Mouse (Mus musculus): ENCODE measurements around the gene Nkiras2. TPM values are rescaled to one million over a fixed set of nuclear protein-coding genes. Genes with fewer than 3 reads are reported as not detected.

The Nkiras2 gene
- polyA plus RNA-seq (2015; fragmentation: Nextera tagmentation; extraction: Ambion mirVana), result 18.1 and 19.7 TPM in 2 replicates

DNA sequence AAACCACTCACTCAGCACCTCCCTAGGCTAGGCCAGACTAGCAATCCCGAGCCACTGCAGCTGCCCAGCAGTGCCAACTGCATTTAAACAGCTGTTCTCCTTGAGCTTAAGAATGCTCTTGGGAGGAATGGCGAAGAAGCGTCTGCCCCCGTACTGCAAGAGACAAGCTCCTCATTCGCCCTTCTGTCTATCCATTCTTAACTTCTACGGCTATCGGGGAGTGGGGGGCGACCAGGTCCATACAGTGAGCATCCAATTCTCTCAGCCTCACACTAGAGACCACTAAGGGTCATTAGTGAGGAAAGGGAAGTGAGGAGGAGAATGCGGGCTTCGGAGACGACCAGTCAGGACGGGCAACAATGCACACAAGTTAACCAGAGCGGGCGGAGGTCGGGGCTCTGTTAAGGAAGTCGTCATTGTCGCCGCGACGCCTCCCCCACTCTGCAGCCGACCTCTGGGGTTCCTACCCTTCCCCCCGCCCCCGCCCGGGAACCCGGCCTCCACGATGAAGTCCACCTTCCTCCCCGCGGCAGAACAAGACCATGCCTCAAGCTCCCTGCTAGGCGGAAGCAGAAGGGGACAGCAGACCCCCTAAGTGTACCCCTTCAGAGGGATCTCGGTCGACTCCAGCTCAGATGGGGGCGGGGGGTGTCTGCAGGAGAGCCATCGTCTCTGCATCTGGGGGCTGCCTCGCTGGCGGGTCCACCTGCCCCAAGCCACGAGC, at the start of gene Nkiras2:
Gene Nkiras2, plus strand, starts transcription at position 484 of the 724 bp plus-strand sequence.
- peak; percentile 49 for ATAC-seq (ENCODE audit: low read depth)
- Histone ChIP-seq H3K4me1 (ENCODE audit: control insufficient read depth, low read depth, low read length) (peaks cover 33% of the 10 kb centered on the region), H3K27me3 (ENCODE audit: control insufficient read depth, insufficient read depth, low read depth, low read length) (no peaks in the 10 kb centered on the region), H3K9me3 (replicated peaks; ENCODE audit: control insufficient read depth, low read length) (no peaks in the 10 kb centered on the region), H3K36me3 (ENCODE audit: control insufficient read depth, insufficient read depth) (no peaks in the 10 kb centered on the region), H3K9ac (ENCODE audit: low read depth, low read length) (peak within 1 kb of the TSS; percentile 90), H3K27ac (ENCODE audit: low read length) (peak within 1 kb of the TSS; percentile 81), H3K4me2 (ENCODE audit: low read depth, low read length) (peak within 1 kb of the TSS; percentile 90), H3K4me3 (ENCODE audit: low read depth, low read length) (peak within 1 kb of the TSS; percentile 95)
- WGBS (ENCODE audit: insufficient replicate concordance), result under 1% methylated on average over 35 of the region's 36 CpGs

DNA sequence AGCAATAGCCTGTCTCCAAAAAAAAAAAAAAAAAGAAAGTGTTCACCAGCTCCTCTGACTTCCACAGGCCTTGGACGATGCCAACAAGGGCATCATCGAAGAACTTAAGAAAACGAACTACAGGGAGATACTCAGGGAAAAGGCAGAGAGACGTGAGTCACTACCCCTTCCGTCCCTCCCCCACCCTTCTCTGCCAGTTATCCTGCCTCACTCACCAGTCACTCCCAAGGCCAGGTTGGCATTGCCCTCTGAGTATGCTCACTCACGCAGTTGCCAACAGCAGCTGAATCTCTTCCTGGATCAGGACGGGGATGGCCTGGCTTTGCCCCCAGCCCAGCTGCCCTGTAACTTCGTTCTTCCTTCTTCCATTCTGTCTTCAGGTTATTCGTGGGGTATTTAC, 49.3 kb upstream of the Nkiras2 start:
- Histone ChIP-seq H3K9me3 (replicated peaks; ENCODE audit: control insufficient read depth, low read length) (no peaks in the 10 kb centered on the region), H3K4me2 (ENCODE audit: low read depth, low read length) (no peak overlapping the region), H3K36me3 (ENCODE audit: control insufficient read depth, insufficient read depth) (no peaks in the 10 kb centered on the region), H3K9ac (ENCODE audit: low read depth, low read length) (no peak overlapping the region), H3K4me1 (ENCODE audit: control insufficient read depth, low read depth, low read length) (peaks cover 12% of the 10 kb centered on the region), H3K27ac (ENCODE audit: low read length) (no peak overlapping the region), H3K27me3 (ENCODE audit: control insufficient read depth, insufficient read depth, low read depth, low read length) (no peaks in the 10 kb centered on the region), H3K4me3 (ENCODE audit: low read depth, low read length) (no peak overlapping the region)
- 47% methylated on average over 9 of the region's 9 CpGs for WGBS (ENCODE audit: insufficient replicate concordance)
- ATAC-seq (ENCODE audit: low read depth), result no peak

DNA sequence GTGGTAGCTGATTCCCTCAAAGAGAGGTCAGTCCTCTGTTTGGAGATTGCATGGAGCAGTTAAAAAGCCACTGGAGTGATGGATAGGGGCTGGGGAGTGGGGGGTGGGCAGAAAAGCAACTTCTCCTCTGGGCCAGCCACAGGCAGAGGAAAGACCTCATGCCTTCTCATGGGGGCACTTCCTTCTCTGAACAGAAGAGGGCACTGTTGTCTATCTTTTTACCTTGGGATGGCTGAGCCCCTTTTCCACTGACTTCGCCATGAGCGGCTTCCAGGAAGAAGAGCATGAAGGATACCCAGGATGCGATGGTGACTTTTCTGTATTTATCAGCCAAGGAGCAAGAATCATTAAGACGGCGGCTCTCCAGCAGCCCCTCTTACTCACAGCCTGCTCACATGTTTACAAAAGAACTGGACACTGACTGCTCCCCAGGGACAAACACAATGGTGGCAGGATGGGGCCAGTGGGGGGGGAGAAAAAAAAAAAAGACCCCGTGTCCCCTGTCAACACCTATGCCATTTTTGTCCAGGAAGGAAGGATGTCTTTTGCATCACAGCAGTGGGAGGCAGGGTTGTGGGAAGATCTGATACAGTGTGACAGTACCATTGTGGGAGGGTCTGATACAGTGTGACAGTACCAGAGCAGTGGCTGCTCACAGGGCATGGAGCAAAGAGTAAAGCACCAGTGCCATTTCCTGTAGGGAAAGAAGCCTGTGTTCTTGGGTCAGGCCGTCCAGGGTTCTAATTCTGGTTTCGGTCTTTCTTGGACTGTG, 48.4 kb upstream of the Nkiras2 start:
- Histone ChIP-seq H3K4me3 (ENCODE audit: low read depth, low read length) (peak overlapping the region; percentile 20), H3K27me3 (ENCODE audit: control insufficient read depth, insufficient read depth, low read depth, low read length) (no peaks in the 10 kb centered on the region), H3K36me3 (ENCODE audit: control insufficient read depth, insufficient read depth) (no peaks in the 10 kb centered on the region), H3K9ac (ENCODE audit: low read depth, low read length) (no peak overlapping the region), H3K4me2 (ENCODE audit: low read depth, low read length) (peak overlapping the region; percentile 48), H3K9me3 (replicated peaks; ENCODE audit: control insufficient read depth, low read length) (no peaks in the 10 kb centered on the region), H3K27ac (ENCODE audit: low read length) (no peak overlapping the region), H3K4me1 (ENCODE audit: control insufficient read depth, low read depth, low read length) (peaks cover 18% of the 10 kb centered on the region)
- 7% methylated on average over 8 of the region's 8 CpGs for WGBS (ENCODE audit: insufficient replicate concordance)
- no peak for ATAC-seq (ENCODE audit: low read depth)

DNA sequence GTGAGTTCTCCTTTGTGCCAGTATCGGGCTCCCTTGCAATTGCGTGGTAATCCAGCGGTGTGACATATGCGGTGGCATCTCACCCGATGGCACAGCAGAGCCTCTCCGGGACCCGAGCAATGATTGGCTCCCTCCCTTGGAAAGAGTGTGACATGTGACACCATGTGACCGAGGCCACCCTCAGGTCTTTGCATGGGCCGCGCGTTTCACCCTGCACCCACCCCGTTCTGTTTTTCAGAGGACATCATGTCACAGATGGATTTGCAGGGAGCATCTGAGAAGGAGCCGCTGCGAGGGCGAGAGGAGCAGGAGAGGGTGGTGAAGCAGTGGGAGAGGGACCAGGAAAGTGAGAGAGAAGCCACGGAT, 47.9 kb upstream of the Nkiras2 start:
- Histone ChIP-seq H3K4me3 (ENCODE audit: low read depth, low read length) (peak overlapping the region; percentile 20), H3K9ac (ENCODE audit: low read depth, low read length) (no peak overlapping the region), H3K4me2 (ENCODE audit: low read depth, low read length) (peak overlapping the region; percentile 48), H3K9me3 (replicated peaks; ENCODE audit: control insufficient read depth, low read length) (no peaks in the 10 kb centered on the region), H3K36me3 (ENCODE audit: control insufficient read depth, insufficient read depth) (no peaks in the 10 kb centered on the region), H3K27ac (ENCODE audit: low read length) (no peak overlapping the region), H3K27me3 (ENCODE audit: control insufficient read depth, insufficient read depth, low read depth, low read length) (no peaks in the 10 kb centered on the region), H3K4me1 (ENCODE audit: control insufficient read depth, low read depth, low read length) (peaks cover 20% of the 10 kb centered on the region)
- ATAC-seq (ENCODE audit: low read depth), result no peak
- 13% methylated on average over 16 of the region's 16 CpGs for WGBS (ENCODE audit: insufficient replicate concordance)

DNA sequence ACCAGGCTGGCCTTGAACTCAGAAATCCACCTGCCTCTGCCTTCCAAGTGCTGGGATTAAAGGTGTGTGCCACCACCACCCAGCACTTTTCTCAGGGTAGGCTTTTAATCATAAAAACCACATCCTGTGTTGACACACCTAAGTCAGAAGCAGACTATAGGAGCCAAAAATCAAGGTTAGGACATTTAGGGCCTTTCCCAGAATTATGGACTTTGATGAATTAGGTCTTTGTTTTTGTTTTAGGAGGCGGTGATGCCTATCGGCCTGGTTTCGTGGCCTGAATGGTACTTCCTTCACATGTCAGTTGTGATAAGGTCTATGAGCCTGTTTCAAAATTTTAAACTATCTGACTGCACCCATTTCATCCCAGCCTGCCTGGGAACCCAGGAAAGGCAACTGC, 44.9 kb upstream of the Nkiras2 start:
- peaks cover 20% of the 10 kb centered on the region for H3K4me1 ChIP-seq (ENCODE audit: control insufficient read depth, low read depth, low read length)
- peak overlapping the region; percentile 67 for H3K9ac ChIP-seq (ENCODE audit: low read depth, low read length)
- H3K36me3 ChIP-seq (ENCODE audit: control insufficient read depth, insufficient read depth), result no peaks in the 10 kb centered on the region
- H3K9me3 ChIP-seq (replicated peaks; ENCODE audit: control insufficient read depth, low read length), result no peaks in the 10 kb centered on the region
- ATAC-seq (ENCODE audit: low read depth), result no peak
- peak overlapping the region; percentile 66 for H3K4me3 ChIP-seq (ENCODE audit: low read depth, low read length)
- 29% methylated on average over 3 of the region's 3 CpGs for WGBS (ENCODE audit: insufficient replicate concordance)
- H3K27ac ChIP-seq (ENCODE audit: low read length), result no peak overlapping the region
- no peaks in the 10 kb centered on the region for H3K27me3 ChIP-seq (ENCODE audit: control insufficient read depth, insufficient read depth, low read depth, low read length)
- peak overlapping the region; percentile 81 for H3K4me2 ChIP-seq (ENCODE audit: low read depth, low read length)

DNA sequence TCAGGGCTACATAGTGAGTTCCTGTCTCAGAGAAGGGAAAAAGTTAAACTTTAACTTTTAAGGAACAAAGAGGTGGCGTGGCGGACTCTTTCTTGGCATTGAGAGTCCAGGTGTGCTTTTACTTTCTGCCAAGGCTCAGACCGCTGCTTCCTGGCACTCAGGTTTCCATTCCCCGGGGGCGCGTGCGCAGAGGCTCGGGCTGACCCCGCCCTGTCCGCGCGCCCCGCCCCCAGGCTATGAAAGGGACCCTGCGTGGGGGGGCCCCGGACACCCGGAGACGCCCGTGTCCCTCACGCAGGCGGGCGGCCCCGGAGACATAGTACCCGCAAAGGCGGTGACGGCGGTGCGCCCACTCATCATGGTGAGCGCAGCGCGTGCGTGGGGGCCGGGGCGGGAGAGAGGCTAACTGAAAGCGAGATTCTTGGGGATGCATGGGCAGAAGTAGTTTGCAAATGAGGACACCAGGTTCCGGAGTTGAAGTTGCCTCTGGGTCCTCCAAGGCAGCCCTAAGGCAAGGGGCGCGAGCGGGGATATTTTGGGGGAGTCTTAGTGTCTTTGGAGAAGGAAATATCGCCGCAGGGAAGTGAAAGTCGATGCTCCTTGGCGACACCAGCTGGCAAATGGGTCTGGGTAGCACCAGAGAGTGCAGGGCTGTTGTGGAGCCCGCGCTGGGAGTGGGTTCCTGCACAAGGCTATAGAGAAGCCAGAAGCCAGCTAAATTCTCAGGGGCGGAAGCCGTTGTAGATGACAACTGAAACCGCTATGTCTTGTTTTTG, 44.1 kb upstream of the Nkiras2 start, which contains the start of gene Cnp:
Gene Cnp, plus strand, starts transcription at position 197 of the 776 bp plus-strand sequence.
- H3K9me3 ChIP-seq (replicated peaks; ENCODE audit: control insufficient read depth, low read length), result no peaks in the 10 kb centered on the region
- ATAC-seq (ENCODE audit: low read depth), result peak; percentile 77
- peak within 1 kb of the TSS; percentile 67 for H3K9ac ChIP-seq (ENCODE audit: low read depth, low read length)
- no peaks in the 10 kb centered on the region for H3K27me3 ChIP-seq (ENCODE audit: control insufficient read depth, insufficient read depth, low read depth, low read length)
- H3K4me2 ChIP-seq (ENCODE audit: low read depth, low read length), result peak within 1 kb of the TSS; percentile 81
- peak within 1 kb of the TSS; percentile 66 for H3K4me3 ChIP-seq (ENCODE audit: low read depth, low read length)
- peaks cover 20% of the 10 kb centered on the region for H3K4me1 ChIP-seq (ENCODE audit: control insufficient read depth, low read depth, low read length)
- H3K36me3 ChIP-seq (ENCODE audit: control insufficient read depth, insufficient read depth), result no peaks in the 10 kb centered on the region
- WGBS (ENCODE audit: insufficient replicate concordance), result under 1% methylated on average over 47 of the region's 47 CpGs
- peak within 1 kb of the TSS; percentile 66 for H3K27ac ChIP-seq (ENCODE audit: low read length)

DNA sequence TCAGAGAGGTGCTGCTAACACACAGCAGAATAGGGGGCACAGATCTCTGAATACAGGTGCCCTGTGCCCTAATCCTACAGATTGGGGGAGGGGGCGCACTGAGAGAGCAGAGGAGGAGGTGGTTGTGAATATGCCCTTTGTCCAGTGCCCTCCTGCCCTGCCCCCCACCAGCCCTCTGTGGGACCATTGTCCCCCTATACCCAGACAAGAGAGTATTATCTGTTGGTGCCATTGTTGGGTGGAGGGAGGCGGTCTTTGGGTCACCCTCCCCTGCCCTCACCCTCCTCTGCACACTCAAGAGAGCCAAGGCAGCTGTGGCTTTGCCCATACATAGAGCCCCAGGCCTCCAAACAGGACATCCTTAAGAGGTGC, 43.6 kb upstream of the Nkiras2 start:
- no peaks in the 10 kb centered on the region for H3K36me3 ChIP-seq (ENCODE audit: control insufficient read depth, insufficient read depth)
- peak overlapping the region; percentile 66 for H3K27ac ChIP-seq (ENCODE audit: low read length)
- no peaks in the 10 kb centered on the region for H3K9me3 ChIP-seq (replicated peaks; ENCODE audit: control insufficient read depth, low read length)
- peak overlapping the region; percentile 67 for H3K9ac ChIP-seq (ENCODE audit: low read depth, low read length)
- no peaks in the 10 kb centered on the region for H3K27me3 ChIP-seq (ENCODE audit: control insufficient read depth, insufficient read depth, low read depth, low read length)
- peak overlapping the region; percentile 81 for H3K4me2 ChIP-seq (ENCODE audit: low read depth, low read length)
- H3K4me1 ChIP-seq (ENCODE audit: control insufficient read depth, low read depth, low read length), result peaks cover 20% of the 10 kb centered on the region
- ATAC-seq (ENCODE audit: low read depth), result peak; percentile 28
- H3K4me3 ChIP-seq (ENCODE audit: low read depth, low read length), result peak overlapping the region; percentile 66
- 4% methylated on average over 2 of the region's 2 CpGs for WGBS (ENCODE audit: insufficient replicate concordance)

DNA sequence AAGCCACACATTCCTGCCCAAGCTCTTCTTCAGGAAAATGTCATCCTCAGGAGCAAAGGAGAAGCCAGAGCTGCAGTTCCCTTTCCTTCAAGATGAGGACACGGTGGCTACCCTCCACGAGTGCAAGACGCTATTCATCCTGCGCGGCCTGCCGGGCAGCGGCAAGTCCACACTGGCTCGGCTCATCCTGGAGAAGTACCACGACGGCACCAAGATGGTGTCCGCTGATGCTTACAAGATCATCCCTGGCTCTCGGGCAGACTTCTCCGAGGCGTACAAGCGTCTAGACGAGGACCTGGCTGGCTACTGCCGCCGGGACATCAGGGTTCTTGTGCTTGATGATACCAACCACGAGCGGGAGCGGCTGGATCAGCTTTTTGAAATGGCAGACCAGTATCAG, 42.8 kb upstream of the Nkiras2 start:
- no peak overlapping the region for H3K4me3 ChIP-seq (ENCODE audit: low read depth, low read length)
- H3K9me3 ChIP-seq (replicated peaks; ENCODE audit: control insufficient read depth, low read length), result no peaks in the 10 kb centered on the region
- 70% methylated on average over 21 of the region's 21 CpGs for WGBS (ENCODE audit: insufficient replicate concordance)
- H3K9ac ChIP-seq (ENCODE audit: low read depth, low read length), result no peak overlapping the region
- H3K27me3 ChIP-seq (ENCODE audit: control insufficient read depth, insufficient read depth, low read depth, low read length), result no peaks in the 10 kb centered on the region
- peaks cover 14% of the 10 kb centered on the region for H3K4me1 ChIP-seq (ENCODE audit: control insufficient read depth, low read depth, low read length)
- H3K36me3 ChIP-seq (ENCODE audit: control insufficient read depth, insufficient read depth), result no peaks in the 10 kb centered on the region; the same call in 1 of the 2 replicates
- ATAC-seq (ENCODE audit: low read depth), result no peak
- no peak overlapping the region for H3K27ac ChIP-seq (ENCODE audit: low read length)
- H3K4me2 ChIP-seq (ENCODE audit: low read depth, low read length), result no peak overlapping the region; the same call in 1 of the 2 replicates
